Mouse (Mus musculus): Measurements from ENCODE around the gene Slc46a2. TPM values are rescaled to one million over a fixed set of nuclear protein-coding genes. Genes with fewer than 3 reads are reported as not detected.
A peak's percentile ranks its signal among the peaks of the same experiment; 100 is the strongest.

The Slc46a2 gene
- polyA plus RNA-seq, 1 experiment from 2014 or later: 0.07 TPM

DNA sequence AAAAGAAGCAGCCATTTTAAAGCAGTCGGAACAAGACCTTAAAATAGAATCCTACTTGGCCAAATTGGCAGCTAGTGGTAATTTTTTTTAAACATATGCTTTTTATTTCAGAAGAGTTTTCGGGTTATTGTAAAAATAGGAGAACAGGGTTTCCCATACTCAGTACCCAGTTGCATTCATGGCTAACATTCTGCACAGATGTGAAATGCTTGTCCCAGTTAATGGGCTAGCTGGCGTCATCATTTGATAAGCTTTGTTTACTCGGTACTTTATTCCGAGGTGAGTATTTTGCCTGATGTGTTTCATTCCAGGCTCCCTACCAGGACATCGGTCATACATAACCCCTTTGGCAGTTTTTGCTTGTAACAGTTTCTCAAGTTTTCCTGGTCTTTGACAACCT, 44.4 kb downstream of the Slc46a2 start:
- no peak overlapping the region for H3K4me2 ChIP-seq
- no peaks in the 10 kb centered on the region for H3K9me3 ChIP-seq (ENCODE audit: control insufficient read depth, low read length)
- H3K4me1 ChIP-seq (ENCODE audit: control insufficient read depth, insufficient read depth, low read length): no peaks in the 10 kb centered on the region; the same call in 1 of the 2 replicates
- no peak overlapping the region for H3K27ac ChIP-seq (ENCODE audit: low read depth, low read length)
- no peak overlapping the region for H3K9ac ChIP-seq (ENCODE audit: low read length)
- H3K36me3 ChIP-seq (ENCODE audit: control insufficient read depth, insufficient read depth, low read length): no peaks in the 10 kb centered on the region
- H3K4me3 ChIP-seq (ENCODE audit: low read depth, low read length): no peak overlapping the region
- ATAC-seq (ENCODE audit: low FRiP score) (no peak; the same call in 1 of the 2 replicates), DNase-seq (ENCODE audit: low spot score, missing footprints) (no peak)
- H3K27me3 ChIP-seq (ENCODE audit: control insufficient read depth, insufficient read depth, low read length): no peaks in the 10 kb centered on the region
- WGBS: 89% methylated on average over 6 of the region's 6 CpGs

GRCm38 (mm10) chr4:59869488-59870057, 45.3 kb downstream of the Slc46a2 start:
- Histone ChIP-seq H3K9ac (ENCODE audit: low read length) (no peak overlapping the region), H3K9me3 (ENCODE audit: control insufficient read depth, low read length) (no peaks in the 10 kb centered on the region), H3K27me3 (ENCODE audit: control insufficient read depth, insufficient read depth, low read length) (no peaks in the 10 kb centered on the region), H3K4me3 (ENCODE audit: low read depth, low read length) (no peak overlapping the region), H3K27ac (ENCODE audit: low read depth, low read length) (no peak overlapping the region), H3K36me3 (ENCODE audit: control insufficient read depth, insufficient read depth, low read length) (no peaks in the 10 kb centered on the region), H3K4me1 (ENCODE audit: control insufficient read depth, insufficient read depth, low read length) (no peaks in the 10 kb centered on the region; the same call in 1 of the 2 replicates), H3K4me2 (no peak overlapping the region)
- 90% methylated on average over 6 of the region's 6 CpGs for WGBS
- DNase-seq (ENCODE audit: low spot score, missing footprints) (no peak), ATAC-seq (ENCODE audit: low FRiP score) (no peak)

DNA sequence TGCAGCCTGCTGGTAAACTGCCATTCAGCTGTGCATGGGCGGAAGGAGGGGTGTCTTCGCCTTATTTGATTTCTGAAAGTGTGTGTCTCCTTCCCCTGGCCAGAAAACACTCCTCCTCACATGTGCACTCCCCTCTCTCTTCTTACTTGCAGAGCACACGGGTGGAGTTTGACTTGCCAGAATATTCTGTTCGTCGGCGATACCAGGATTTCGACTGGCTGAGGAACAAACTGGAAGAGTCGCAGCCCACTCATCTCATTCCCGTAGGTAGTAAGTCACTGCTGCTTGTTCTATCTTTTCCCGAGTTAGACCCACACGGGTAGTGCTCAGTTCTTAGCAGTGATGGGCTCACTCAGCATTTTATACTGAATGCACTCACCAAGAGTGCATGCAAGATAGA, 46.8 kb downstream of the Slc46a2 start:
- Histone ChIP-seq H3K4me3 (ENCODE audit: low read depth, low read length) (no peak overlapping the region), H3K9ac (ENCODE audit: low read length) (no peak overlapping the region), H3K4me1 (ENCODE audit: control insufficient read depth, insufficient read depth, low read length) (no peaks in the 10 kb centered on the region), H3K27me3 (ENCODE audit: control insufficient read depth, insufficient read depth, low read length) (no peaks in the 10 kb centered on the region), H3K27ac (ENCODE audit: low read depth, low read length) (no peak overlapping the region), H3K9me3 (ENCODE audit: control insufficient read depth, low read length) (no peaks in the 10 kb centered on the region), H3K36me3 (ENCODE audit: control insufficient read depth, insufficient read depth, low read length) (no peaks in the 10 kb centered on the region), H3K4me2 (no peak overlapping the region)
- no peak for DNase-seq (ENCODE audit: low spot score, missing footprints)
- WGBS: 85% methylated on average over 11 of the region's 11 CpGs
- no peak for ATAC-seq (ENCODE audit: low FRiP score)

DNA sequence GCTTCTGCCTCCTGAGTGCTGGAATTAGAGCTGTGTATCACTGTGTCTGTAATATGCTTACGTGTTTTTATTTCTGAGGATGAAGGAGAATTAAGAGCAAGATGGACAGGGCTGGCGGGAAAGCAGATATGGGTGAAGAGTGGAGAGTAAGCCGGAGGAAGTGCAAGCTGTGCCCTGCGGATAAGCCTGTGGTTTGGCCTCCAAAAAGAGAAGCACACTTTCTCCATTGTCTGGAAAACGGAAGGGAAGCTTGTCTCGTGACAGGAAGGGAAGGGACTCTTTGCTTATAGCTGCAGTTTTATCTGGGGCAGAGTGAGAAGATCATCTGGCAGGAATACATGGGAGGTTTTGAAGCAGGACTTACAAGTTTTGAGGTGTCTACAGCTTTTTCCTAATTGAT, 51.0 kb downstream of the Slc46a2 start:
- WGBS: 85% methylated on average over 6 of the region's 6 CpGs
- Histone ChIP-seq H3K27ac (ENCODE audit: low read depth, low read length) (no peak overlapping the region), H3K9me3 (ENCODE audit: control insufficient read depth, low read length) (no peaks in the 10 kb centered on the region), H3K4me3 (ENCODE audit: low read depth, low read length) (no peak overlapping the region), H3K36me3 (ENCODE audit: control insufficient read depth, insufficient read depth, low read length) (no peaks in the 10 kb centered on the region), H3K9ac (ENCODE audit: low read length) (no peak overlapping the region), H3K4me1 (ENCODE audit: control insufficient read depth, insufficient read depth, low read length) (no peaks in the 10 kb centered on the region), H3K27me3 (ENCODE audit: control insufficient read depth, insufficient read depth, low read length) (no peaks in the 10 kb centered on the region), H3K4me2 (no peak overlapping the region)
- DNase-seq (ENCODE audit: low spot score, missing footprints) (no peak), ATAC-seq (ENCODE audit: low FRiP score) (no peak)

DNA sequence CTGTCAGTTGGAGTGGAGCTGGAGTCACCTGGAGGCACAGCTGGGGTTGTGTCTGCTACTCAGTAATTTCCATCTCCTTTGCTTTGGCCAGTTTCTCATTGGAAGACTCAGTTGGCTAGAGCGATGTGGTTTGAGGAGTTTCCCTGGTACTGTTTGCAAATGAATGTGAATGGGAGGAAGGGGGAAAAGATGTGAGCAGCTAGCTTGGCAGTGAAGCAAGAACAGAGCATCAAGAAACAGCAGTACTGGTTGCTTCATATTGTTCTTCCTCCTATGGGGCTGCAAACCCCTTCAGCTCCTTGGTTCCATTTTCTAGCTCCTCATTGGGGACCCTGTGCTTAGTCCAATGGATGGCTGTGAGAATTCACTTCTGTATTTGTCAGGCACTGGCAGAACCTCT, 52.5 kb downstream of the Slc46a2 start:
- 71% methylated on average over 1 of the region's 1 CpGs for WGBS

DNA sequence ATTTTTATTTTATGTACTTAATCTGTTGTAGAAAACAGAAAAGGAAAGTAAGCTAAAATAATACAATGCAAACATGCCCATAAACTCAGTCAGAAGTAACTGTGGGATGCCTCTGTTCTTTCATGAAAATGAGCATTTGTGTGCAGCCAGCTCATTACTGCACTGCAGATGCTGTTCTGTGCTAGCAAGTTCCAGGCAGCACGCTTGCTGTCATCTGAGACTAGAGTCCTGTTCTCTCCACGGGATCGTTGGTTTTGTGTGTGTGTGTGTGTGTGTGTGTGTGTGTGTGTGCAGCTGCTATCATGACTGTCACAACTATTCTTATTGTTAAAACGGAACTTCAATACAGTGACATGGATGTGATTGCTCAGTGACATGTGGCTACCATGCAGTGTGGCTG, 53.0 kb downstream of the Slc46a2 start:
- DNase-seq (ENCODE audit: low spot score, missing footprints): no peak
- Histone ChIP-seq H3K9me3 (ENCODE audit: control insufficient read depth, low read length) (no peaks in the 10 kb centered on the region), H3K9ac (ENCODE audit: low read length) (no peak overlapping the region), H3K4me3 (ENCODE audit: low read depth, low read length) (no peak overlapping the region), H3K36me3 (ENCODE audit: control insufficient read depth, insufficient read depth, low read length) (no peaks in the 10 kb centered on the region), H3K27ac (ENCODE audit: low read depth, low read length) (no peak overlapping the region), H3K27me3 (ENCODE audit: control insufficient read depth, insufficient read depth, low read length) (no peaks in the 10 kb centered on the region), H3K4me2 (no peak overlapping the region), H3K4me1 (ENCODE audit: control insufficient read depth, insufficient read depth, low read length) (no peaks in the 10 kb centered on the region)
- ATAC-seq (ENCODE audit: low FRiP score): no peak
- 85% methylated on average over 4 of the region's 4 CpGs for WGBS

More for the DNA sequence above, 52.5 kb downstream of the Slc46a2 start:
- Histone ChIP-seq H3K9ac (ENCODE audit: low read length) (no peak overlapping the region), H3K4me1 (ENCODE audit: control insufficient read depth, insufficient read depth, low read length) (no peaks in the 10 kb centered on the region), H3K27me3 (ENCODE audit: control insufficient read depth, insufficient read depth, low read length) (no peaks in the 10 kb centered on the region), H3K36me3 (ENCODE audit: control insufficient read depth, insufficient read depth, low read length) (no peaks in the 10 kb centered on the region), H3K4me3 (ENCODE audit: low read depth, low read length) (no peak overlapping the region), H3K27ac (ENCODE audit: low read depth, low read length) (no peak overlapping the region), H3K9me3 (ENCODE audit: control insufficient read depth, low read length) (no peaks in the 10 kb centered on the region), H3K4me2 (no peak overlapping the region)
- DNase-seq (ENCODE audit: low spot score, missing footprints): no peak
- no peak for ATAC-seq (ENCODE audit: low FRiP score)

- ATAC-seq (ENCODE audit: low FRiP score): no peak
- WGBS: 71% methylated on average over 2 of the region's 2 CpGs
- no peaks in the 10 kb centered on the region for H3K27me3 ChIP-seq (ENCODE audit: control insufficient read depth, insufficient read depth, low read length)
- no peaks in the 10 kb centered on the region for H3K36me3 ChIP-seq (ENCODE audit: control insufficient read depth, insufficient read depth, low read length)
- H3K9me3 ChIP-seq (ENCODE audit: control insufficient read depth, low read length): no peaks in the 10 kb centered on the region
- H3K4me3 ChIP-seq (ENCODE audit: low read depth, low read length): no peak overlapping the region
- H3K9ac ChIP-seq (ENCODE audit: low read length): no peak overlapping the region
- no peak overlapping the region for H3K27ac ChIP-seq (ENCODE audit: low read depth, low read length)
- H3K4me1 ChIP-seq (ENCODE audit: control insufficient read depth, insufficient read depth, low read length): no peaks in the 10 kb centered on the region
- DNase-seq (ENCODE audit: low spot score, missing footprints): peak; percentile 8
- no peak overlapping the region for H3K4me2 ChIP-seq
Measured at GRCm38 (mm10) chr4:59860431-59860830, 54.4 kb downstream of the Slc46a2 start.

DNA sequence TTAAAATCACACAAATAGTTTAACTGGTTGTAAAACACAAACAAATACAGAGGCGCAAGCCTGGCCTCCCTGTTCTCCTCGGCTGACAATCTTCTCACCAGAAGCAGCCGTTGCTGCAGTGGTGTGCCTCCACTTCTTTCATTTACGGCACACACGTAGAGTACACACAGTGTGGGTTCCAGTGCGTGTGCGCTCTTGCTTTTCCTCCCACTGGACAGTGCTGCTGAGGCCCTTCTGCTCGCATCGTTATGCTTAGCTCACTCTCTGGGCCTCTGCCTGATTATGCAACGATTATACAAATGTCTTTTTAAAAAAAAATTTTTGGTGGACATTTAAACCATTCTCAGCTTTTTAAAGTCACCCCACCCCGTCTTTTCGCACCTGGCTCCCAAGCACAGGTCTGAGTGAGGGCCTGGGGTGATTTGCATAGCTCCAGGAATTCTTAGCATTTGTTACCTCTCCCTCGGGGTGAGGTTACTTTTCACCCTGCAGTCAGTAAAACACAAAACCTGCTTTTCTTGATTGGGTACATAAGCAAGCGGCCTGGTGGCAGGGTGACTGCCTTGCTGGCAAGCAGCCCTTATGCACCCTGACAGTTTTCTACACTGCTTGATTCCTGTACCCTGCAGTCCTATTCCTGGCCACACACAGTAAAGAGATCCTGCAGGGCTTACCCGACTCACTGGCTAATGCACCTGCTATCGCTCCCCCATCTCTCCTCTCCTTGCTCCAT, 55.0 kb downstream of the Slc46a2 start:
- peak; percentile 78 for DNase-seq (ENCODE audit: low spot score, missing footprints)
- Histone ChIP-seq H3K9me3 (ENCODE audit: control insufficient read depth, low read length) (no peaks in the 10 kb centered on the region), H3K4me2 (no peak overlapping the region), H3K4me3 (ENCODE audit: low read depth, low read length) (no peak overlapping the region), H3K4me1 (ENCODE audit: control insufficient read depth, insufficient read depth, low read length) (no peaks in the 10 kb centered on the region), H3K27ac (ENCODE audit: low read depth, low read length) (no peak overlapping the region), H3K36me3 (ENCODE audit: control insufficient read depth, insufficient read depth, low read length) (no peaks in the 10 kb centered on the region), H3K27me3 (ENCODE audit: control insufficient read depth, insufficient read depth, low read length) (no peaks in the 10 kb centered on the region), H3K9ac (ENCODE audit: low read length) (no peak overlapping the region)
- 72% methylated on average over 16 of the region's 16 CpGs for WGBS
- ATAC-seq (ENCODE audit: low FRiP score): no peak

Measured in midbrain, embryonic 11.5 days (tissue).